Mouse (Mus musculus): ENCODE measurements around the gene Gm49366.
"Not testable (repeated sequence)": the region's sequence is repeated elsewhere in the genome, so short reads cannot be mapped to it uniquely, and the experiment has no call there.

- peak; percentile 76 for TF ChIP-seq POLR2A (IDR thresholded peaks at IDR 0.05; ENCODE audit: insufficient read depth, low read depth, low read length)
- TF ChIP-seq CTCF (IDR thresholded peaks at IDR 0.05); EP300 (IDR thresholded peaks at IDR 0.05; ENCODE audit: insufficient read depth, low read depth, low read length): not testable (repeated sequence)
Measured at GRCm38 (mm10) chr12:84009171-84009965, 29.4 kb upstream of the Gm49366 start, which contains the start of gene Acot1.
